Mouse (Mus musculus): Measurements from ENCODE around the gene Edf1. TPM values are rescaled to one million over a fixed set of nuclear protein-coding genes. Genes with fewer than 3 reads are reported as not detected.
A peak's percentile ranks its signal among the peaks of the same experiment; 100 is the strongest.
"Not testable (repeated sequence)": the region's sequence is repeated elsewhere in the genome, so short reads cannot be mapped to it uniquely, and the experiment has no call there.

The Edf1 gene
- polyA plus RNA-seq, 1 experiment from 2014 or later, result 318 TPM

- 93% methylated on average over 10 of the region's 10 CpGs for WGBS
- Histone ChIP-seq H3K27ac (replicated peaks; ENCODE audit: low read depth, low read length) (no peak overlapping the region), H3K9me3 (ENCODE audit: control insufficient read depth, low read length) (no peaks in the 10 kb centered on the region), H3K4me2 (ENCODE audit: low read length) (no peak overlapping the region), H3K36me3 (ENCODE audit: control insufficient read depth, insufficient read depth, low read length) (peaks cover 4% of the 10 kb centered on the region; the same call in 1 of the 2 replicates), H3K4me3 (replicated peaks; ENCODE audit: low read depth, low read length) (no peak overlapping the region), H3K27me3 (ENCODE audit: control insufficient read depth, insufficient read depth, low read length) (no peaks in the 10 kb centered on the region), H3K9ac (replicated peaks; ENCODE audit: low read length) (no peak overlapping the region), H3K4me1 (ENCODE audit: control insufficient read depth, insufficient read depth, low read length) (peaks cover 6% of the 10 kb centered on the region)
- no peak for ATAC-seq (ENCODE audit: low FRiP score, low TSS enrichment)
- no peak for DNase-seq
These were observed 15.8 kb upstream of the Edf1 start for GRCm38 (mm10) chr2:25541644-25542367.

- Histone ChIP-seq H3K4me1 (ENCODE audit: control insufficient read depth, insufficient read depth, low read length) (peaks cover 6% of the 10 kb centered on the region), H3K9ac (replicated peaks; ENCODE audit: low read length) (peak overlapping the region; percentile 60), H3K4me2 (ENCODE audit: low read length) (peak overlapping the region; percentile 78), H3K27me3 (ENCODE audit: control insufficient read depth, insufficient read depth, low read length) (no peaks in the 10 kb centered on the region), H3K4me3 (replicated peaks; ENCODE audit: low read depth, low read length) (peak overlapping the region; percentile 61), H3K9me3 (ENCODE audit: control insufficient read depth, low read length) (no peaks in the 10 kb centered on the region), H3K27ac (replicated peaks; ENCODE audit: low read depth, low read length) (no peak overlapping the region), H3K36me3 (ENCODE audit: control insufficient read depth, insufficient read depth, low read length) (no peaks in the 10 kb centered on the region)
- no peak for DNase-seq
- peak; percentile 55 for ATAC-seq (ENCODE audit: low FRiP score, low TSS enrichment)
- 8% methylated on average over 40 of the region's 43 CpGs for WGBS
These were observed 11.4 kb upstream of the Edf1 start for GRCm38 (mm10) chr2:25545996-25546810.

- peaks cover 6% of the 10 kb centered on the region for H3K4me1 ChIP-seq (ENCODE audit: control insufficient read depth, insufficient read depth, low read length)
- no peak within 1 kb of the TSS for H3K27ac ChIP-seq (replicated peaks; ENCODE audit: low read depth, low read length)
- DNase-seq, result peak; percentile 98
- no peaks in the 10 kb centered on the region for H3K27me3 ChIP-seq (ENCODE audit: control insufficient read depth, insufficient read depth, low read length)
- peak; percentile 99 for ATAC-seq (ENCODE audit: low FRiP score, low TSS enrichment)
- H3K9me3 ChIP-seq (ENCODE audit: control insufficient read depth, low read length), result no peaks in the 10 kb centered on the region
- WGBS, result 3% methylated on average over 48 of the region's 48 CpGs
- peak within 1 kb of the TSS; percentile 61 for H3K4me3 ChIP-seq (replicated peaks; ENCODE audit: low read depth, low read length)
- H3K36me3 ChIP-seq (ENCODE audit: control insufficient read depth, insufficient read depth, low read length), result no peaks in the 10 kb centered on the region
- peak within 1 kb of the TSS; percentile 78 for H3K4me2 ChIP-seq (ENCODE audit: low read length)
- H3K9ac ChIP-seq (replicated peaks; ENCODE audit: low read length), result peak within 1 kb of the TSS; percentile 60
These were observed 10.7 kb upstream of the Edf1 start, which contains the start of gene Traf2 for GRCm38 (mm10) chr2:25546811-25547491. Gene Traf2, minus strand, starts transcription at chr2:25546940.

- Histone ChIP-seq H3K9me3 (ENCODE audit: control insufficient read depth, low read length) (no peaks in the 10 kb centered on the region), H3K27ac (replicated peaks; ENCODE audit: low read depth, low read length) (no peak overlapping the region), H3K27me3 (ENCODE audit: control insufficient read depth, insufficient read depth, low read length) (no peaks in the 10 kb centered on the region), H3K36me3 (ENCODE audit: control insufficient read depth, insufficient read depth, low read length) (no peaks in the 10 kb centered on the region), H3K4me1 (ENCODE audit: control insufficient read depth, insufficient read depth, low read length) (peaks cover 6% of the 10 kb centered on the region), H3K4me2 (ENCODE audit: low read length) (no peak overlapping the region), H3K4me3 (replicated peaks; ENCODE audit: low read depth, low read length) (no peak overlapping the region), H3K9ac (replicated peaks; ENCODE audit: low read length) (no peak overlapping the region)
- 83% methylated on average over 9 of the region's 9 CpGs for WGBS
- DNase-seq (no peak), ATAC-seq (ENCODE audit: low FRiP score, low TSS enrichment) (no peak)
These were observed 8.3 kb upstream of the Edf1 start for GRCm38 (mm10) chr2:25549021-25549991.

- ATAC-seq (ENCODE audit: low FRiP score, low TSS enrichment), result no peak
- peaks cover 1% of the 10 kb centered on the region for H3K4me1 ChIP-seq (ENCODE audit: control insufficient read depth, insufficient read depth, low read length)
- WGBS, result 30% methylated on average over 5 of the region's 5 CpGs
- H3K27me3 ChIP-seq (ENCODE audit: control insufficient read depth, insufficient read depth, low read length), result no peaks in the 10 kb centered on the region
- H3K4me2 ChIP-seq (ENCODE audit: low read length), result no peak overlapping the region
- no peaks in the 10 kb centered on the region for H3K36me3 ChIP-seq (ENCODE audit: control insufficient read depth, insufficient read depth, low read length)
- no peak overlapping the region for H3K9ac ChIP-seq (replicated peaks; ENCODE audit: low read length)
- peak; percentile 61 for DNase-seq
- H3K4me3 ChIP-seq (replicated peaks; ENCODE audit: low read depth, low read length), result no peak overlapping the region
- H3K9me3 ChIP-seq (ENCODE audit: control insufficient read depth, low read length), result no peaks in the 10 kb centered on the region
- H3K27ac ChIP-seq (replicated peaks; ENCODE audit: low read depth, low read length), result no peak overlapping the region
These were observed 6.5 kb upstream of the Edf1 start for GRCm38 (mm10) chr2:25551186-25551585.

- H3K4me2 ChIP-seq (ENCODE audit: low read length); H3K4me3 ChIP-seq (replicated peaks; ENCODE audit: low read depth, low read length); H3K27ac ChIP-seq (replicated peaks; ENCODE audit: low read depth, low read length); H3K9ac ChIP-seq (replicated peaks; ENCODE audit: low read length); H3K4me1 ChIP-seq (ENCODE audit: control insufficient read depth, insufficient read depth, low read length); ATAC-seq (ENCODE audit: low FRiP score, low TSS enrichment); H3K27me3 ChIP-seq (ENCODE audit: control insufficient read depth, insufficient read depth, low read length); DNase-seq; H3K9me3 ChIP-seq (ENCODE audit: control insufficient read depth, low read length); H3K36me3 ChIP-seq (ENCODE audit: control insufficient read depth, insufficient read depth, low read length): not testable (repeated sequence)
- WGBS, result 85% methylated on average over 4 of the region's 4 CpGs
These were observed 4.4 kb upstream of the Edf1 start for GRCm38 (mm10) chr2:25553171-25553786.

GRCm38 (mm10) chr2:25555479-25555878 is 2.2 kb upstream of the Edf1 start:
- ATAC-seq (ENCODE audit: low FRiP score, low TSS enrichment); H3K27ac ChIP-seq (replicated peaks; ENCODE audit: low read depth, low read length); H3K4me3 ChIP-seq (replicated peaks; ENCODE audit: low read depth, low read length); H3K9me3 ChIP-seq (ENCODE audit: control insufficient read depth, low read length); H3K9ac ChIP-seq (replicated peaks; ENCODE audit: low read length); H3K36me3 ChIP-seq (ENCODE audit: control insufficient read depth, insufficient read depth, low read length); H3K4me2 ChIP-seq (ENCODE audit: low read length); DNase-seq; H3K27me3 ChIP-seq (ENCODE audit: control insufficient read depth, insufficient read depth, low read length): not testable (repeated sequence)
- H3K4me1 ChIP-seq (ENCODE audit: control insufficient read depth, insufficient read depth, low read length), result peaks cover 15% of the 10 kb centered on the region
- WGBS, result 57% methylated on average over 2 of the region's 2 CpGs

Measured in midbrain, embryonic 14.5 days (tissue).